Mouse (Mus musculus) myocyte (in vitro differentiated cells): Measurements from ENCODE around the gene Rpl3.

Experiments used
- POLR2A ChIP-seq: IDR thresholded peaks from one replicate; pipeline ENCODE4 v1.6.1; 2011; ENCODE audit warnings: low read depth, mild to moderate bottlenecking, control low read depth, moderate library complexity; ENCODE audit not compliant: insufficient read length
- USF1 ChIP-seq: IDR thresholded peaks from one replicate; pipeline ENCODE4 v1.6.1; 2011; ENCODE audit warnings: low read depth, mild to moderate bottlenecking, control low read depth, moderate library complexity

GRCm38 (mm10) chr15:80064965-80065364 is 26.7 kb downstream of the Rpl3 start:
- TF ChIP-seq USF1 (no peak), POLR2A (no peak)
